Mouse (Mus musculus) CH12.LX (cell line): ENCODE measurements around the gene Sowahc. TPM values are rescaled to one million over a fixed set of nuclear protein-coding genes. Genes with fewer than 3 reads are reported as not detected.

ENCODE experiments used
- DNase-seq: peaks from one replicate; pipeline ENCODE4 v3.0.0-alpha.2; 2013; ENCODE audit errors: extremely low read depth
- H3K27ac ChIP-seq: 2 replicates; pipeline ENCODE4 v1.5.1; 2012; ENCODE audit warnings: low read depth, mild to moderate bottlenecking, control low read depth, moderate library complexity; ENCODE audit not compliant: insufficient read depth
- H3K27me3 ChIP-seq: replicated peaks from 2 replicates; pipeline ENCODE3; 2012; ENCODE audit warnings: inconsistent platforms
- H3K36me3 ChIP-seq, 2 experiments: replicated peaks in 1 of 2; 2 replicates each; pipeline versions ENCODE3 to v1.6.1; 2012; ENCODE audit warnings: inconsistent platforms in 1 of 2, low read length in 1 of 2, mild to moderate bottlenecking in 1 of 2, mixed read lengths in 1 of 2, moderate library complexity in 1 of 2; ENCODE audit not compliant: control insufficient read depth in 1 of 2, insufficient read depth in 1 of 2
- H3K4me1 ChIP-seq, 2 experiments: 2 replicates each; pipeline ENCODE4 v1.6.1; 2012; ENCODE audit warnings: inconsistent platforms in 1 of 2, moderate library complexity in 1 of 2; ENCODE audit not compliant: insufficient read depth in 2 of 2, control insufficient read depth in 1 of 2
- H3K4me2 ChIP-seq: 2 replicates; pipeline ENCODE4 v1.6.1; 2012; ENCODE audit warnings: low read depth, mild to moderate bottlenecking, control low read depth; ENCODE audit not compliant: poor library complexity, insufficient read depth, severe bottlenecking
- H3K4me3 ChIP-seq, 3 experiments: fragments of 150-350 bp in 1 of 3; sonication (generic) in 1 of 3; replicated peaks in 1 of 3; 2 replicates each; pipeline versions ENCODE3 to v1.5.1; 2011 to 2012; ENCODE audit warnings: low read depth in 2 of 3, low read length in 2 of 3, mild to moderate bottlenecking in 2 of 3, moderate library complexity in 2 of 3, control low read depth in 1 of 3, improper control_type of control experiment in 1 of 3, inconsistent platforms in 1 of 3, mixed read lengths in 1 of 3; ENCODE audit not compliant: poor library complexity in 1 of 3
- H3K79me2 ChIP-seq: replicated peaks from 2 replicates; pipeline ENCODE4 v1.6.1; 2012; ENCODE audit warnings: mild to moderate bottlenecking, moderate library complexity; ENCODE audit not compliant: control insufficient read depth, poor library complexity, insufficient read depth, severe bottlenecking; ENCODE audit errors: extremely low read depth
- H3K9ac ChIP-seq: 2 replicates; pipeline ENCODE4 v1.6.1; 2012; ENCODE audit warnings: low read depth, mild to moderate bottlenecking, control low read depth, moderate library complexity; ENCODE audit not compliant: insufficient read depth
- H3K9me3 ChIP-seq: replicated peaks from 2 replicates; pipeline ENCODE3; 2012; ENCODE audit warnings: low read length, inconsistent platforms, mixed read lengths
- BHLHE40 ChIP-seq: IDR thresholded peaks from 2 replicates; pipeline ENCODE4 v1.6.1; 2011; ENCODE audit warnings: mild to moderate bottlenecking, low read depth, low read length, improper control_type of control experiment
- CHD1 ChIP-seq: IDR thresholded peaks from 2 replicates; pipeline ENCODE4 v1.6.1; 2012; ENCODE audit warnings: low read depth, low read length, improper control_type of control experiment, inconsistent platforms
- CHD2 ChIP-seq: IDR thresholded peaks from 2 replicates; pipeline ENCODE4 v1.6.1; 2011; ENCODE audit warnings: low read length, improper control_type of control experiment
- ELF1 ChIP-seq: IDR thresholded peaks from 2 replicates; pipeline ENCODE4 v1.6.1; 2014; ENCODE audit warnings: low read depth, mild to moderate bottlenecking, inconsistent platforms, low read length, improper control_type of control experiment
- ETS1 ChIP-seq: conservative IDR thresholded peaks from 2 replicates; pipeline ENCODE4 v1.6.1; 2012; ENCODE audit warnings: low read depth, mild to moderate bottlenecking, inconsistent platforms, low read length, improper control_type of control experiment, moderate library complexity
- MAZ ChIP-seq: IDR thresholded peaks from 2 replicates; pipeline ENCODE4 v1.6.1; 2012; ENCODE audit warnings: low read depth, mild to moderate bottlenecking, inconsistent platforms, low read length, improper control_type of control experiment, moderate library complexity
- NRF1 ChIP-seq: IDR thresholded peaks from 2 replicates; pipeline ENCODE4 v1.6.1; 2014; ENCODE audit warnings: low read depth, mild to moderate bottlenecking, inconsistent platforms, low read length, improper control_type of control experiment, moderate library complexity
- SIN3A ChIP-seq: IDR thresholded peaks from 2 replicates; pipeline ENCODE4 v1.6.1; 2012; ENCODE audit warnings: low read length, improper control_type of control experiment, inconsistent platforms
- SMC3 ChIP-seq: IDR thresholded peaks from 2 replicates; pipeline ENCODE4 v1.6.1; 2011; ENCODE audit warnings: low read depth, low read length, improper control_type of control experiment
- TCF12 ChIP-seq: IDR thresholded peaks from 2 replicates; pipeline ENCODE4 v1.6.1; 2014; ENCODE audit warnings: low read depth, mild to moderate bottlenecking, inconsistent platforms, low read length, improper control_type of control experiment
- UBTF ChIP-seq: IDR thresholded peaks from 2 replicates; pipeline ENCODE4 v1.6.1; 2012; ENCODE audit warnings: low read depth, mild to moderate bottlenecking, inconsistent platforms, low read length, improper control_type of control experiment, moderate library complexity
- ZC3H11A ChIP-seq: IDR thresholded peaks from 2 replicates; pipeline ENCODE4 v1.6.1; 2012; ENCODE audit warnings: low read depth, mild to moderate bottlenecking, inconsistent platforms, low read length, improper control_type of control experiment
- ZNF384 ChIP-seq: IDR thresholded peaks from 2 replicates; pipeline ENCODE4 v1.6.1; 2012; ENCODE audit warnings: low read depth, low read length, improper control_type of control experiment, inconsistent platforms
- dilution Hi-C: fragments of 300-500 bp; cut with MboI; formaldehyde crosslinking; loops from 2 replicates; pipeline ENCODE4 v1.14.3; 2020; ENCODE audit warnings: low sequenced_read_pairs; ENCODE audit not compliant: extremely low pct_unique_long_range_greater_than_20kb, extremely low pct_ligation_motif_present
- in situ Hi-C: fragments of 300-500 bp; cut with MboI; formaldehyde crosslinking; loops from 3 replicates; pipeline ENCODE4 v1.14.3; 2019; ENCODE audit warnings: low sequenced_read_pairs, low pct_ligation_motif_present, low pct_unique_long_range_greater_than_20kb, mixed read lengths
- polyA plus RNA-seq: library from polyadenylated mRNA; unstranded; fragments of >175 nt; gene quantifications from 2 replicates; pipeline ENCODE4 v1.2.1, GENCODE M21; 2012; ENCODE audit warnings: low read depth; ENCODE audit not compliant: insufficient read length
- total RNA-seq, 2 experiments: library from RNA; depleted of rRNA; stranded (reverse); fragments of 300-350 nt in 1 of 2; fragments of >200 nt in 1 of 2; gene quantifications; 2 replicates each; pipeline ENCODE4 v1.2.3; 2012 to 2014

Sowahc gene
- total and polyA plus RNA-seq, 3 experiments = 19.9 to 50.0 (median 25.9) TPM

- peak overlapping the region; percentile 69 to 91 (median 76) for H3K4me3 ChIP-seq
- H3K79me2 ChIP-seq = peaks cover 35% of the 10 kb centered on the region
- peaks cover 0 to 11% of the 10 kb centered on the region in 2 experiments for H3K36me3 ChIP-seq
- peaks cover 3 to 21% of the 10 kb centered on the region in 2 experiments for H3K4me1 ChIP-seq
- peak overlapping the region; percentile 69 for H3K4me2 ChIP-seq
- no peaks in the 10 kb centered on the region for H3K27me3 ChIP-seq
- peak overlapping the region; percentile 85 for H3K9ac ChIP-seq
- in situ Hi-C loops (loop anchor here (10.0 kb wide), 1 partner anchor 62 kb away; no protein-coding TSS in a partner anchor), dilution Hi-C loops (no loop called here)
- peak overlapping the region; percentile 74 for H3K27ac ChIP-seq
- peak; percentile 79 for TF ChIP-seq UBTF
- TF ChIP-seq BHLHE40 = no peak
- TF ChIP-seq SIN3A = peak; percentile 44
- peak; percentile 91; the same call in 1 of the 2 replicates for TF ChIP-seq CHD1
- TF ChIP-seq NRF1 = no peak
- no peak for TF ChIP-seq ETS1
- 0 out of 2 replicates have a peak, but pooled peaks have one; percentile 12 for TF ChIP-seq TCF12
- DNase-seq = peak; percentile 57
- no peaks in the 10 kb centered on the region for H3K9me3 ChIP-seq
Measured at GRCm38 (mm10) chr10:59222271-59223101, 733 bp downstream of the Sowahc start.

GRCm38 (mm10) chr10:59223301-59223700, 1.5 kb downstream of the Sowahc start:
- TF ChIP-seq ZC3H11A (no peak), SMC3 (no peak), ZNF384 (no peak), MAZ (no peak), NRF1 (no peak), ELF1 (no peak), SIN3A (no peak), CHD2 (no peak)
- DNase-seq = no peak
- Histone ChIP-seq H3K79me2 (peaks cover 38% of the 10 kb centered on the region), H3K27me3 (no peaks in the 10 kb centered on the region), H3K4me3 (peak overlapping the region; percentile 69 to 91 (median 76)), H3K27ac (peak overlapping the region; percentile 74), H3K4me1 (peaks cover 6 to 25% of the 10 kb centered on the region in 2 experiments), H3K9ac (peak overlapping the region; percentile 85), H3K36me3 (peaks cover 0 to 14% of the 10 kb centered on the region in 2 experiments), H3K4me2 (peak overlapping the region; percentile 87), H3K9me3 (no peaks in the 10 kb centered on the region)
- dilution Hi-C loops (no loop called here), in situ Hi-C loops (loop anchor here (10.0 kb wide), 1 partner anchor 62 kb away; no protein-coding TSS in a partner anchor)
